Mouse (Mus musculus) layer of hippocampus, adult 9-10 months (tissue): Measurements from ENCODE around the gene Nectin2.
"Not testable (repeated sequence)": the region's sequence is repeated elsewhere in the genome, so short reads cannot be mapped to it uniquely, and the experiment has no call there.

ENCODE experiments used
- DNase-seq: peaks from one replicate; pipeline ENCODE4 v3.0.0; 2022; ENCODE audit warnings: low spot score

Gene Nectin2

GRCm38 (mm10) chr7:19704475-19704874, 45.8 kb downstream of the Nectin2 start:
- DNase-seq: no peak

- DNase-seq: no peak
These were observed 47.3 kb downstream of the Nectin2 start for GRCm38 (mm10) chr7:19702859-19703555.

GRCm38 (mm10) chr7:19701069-19701761, 49.1 kb downstream of the Nectin2 start:
- DNase-seq: peak; percentile 69

DNA sequence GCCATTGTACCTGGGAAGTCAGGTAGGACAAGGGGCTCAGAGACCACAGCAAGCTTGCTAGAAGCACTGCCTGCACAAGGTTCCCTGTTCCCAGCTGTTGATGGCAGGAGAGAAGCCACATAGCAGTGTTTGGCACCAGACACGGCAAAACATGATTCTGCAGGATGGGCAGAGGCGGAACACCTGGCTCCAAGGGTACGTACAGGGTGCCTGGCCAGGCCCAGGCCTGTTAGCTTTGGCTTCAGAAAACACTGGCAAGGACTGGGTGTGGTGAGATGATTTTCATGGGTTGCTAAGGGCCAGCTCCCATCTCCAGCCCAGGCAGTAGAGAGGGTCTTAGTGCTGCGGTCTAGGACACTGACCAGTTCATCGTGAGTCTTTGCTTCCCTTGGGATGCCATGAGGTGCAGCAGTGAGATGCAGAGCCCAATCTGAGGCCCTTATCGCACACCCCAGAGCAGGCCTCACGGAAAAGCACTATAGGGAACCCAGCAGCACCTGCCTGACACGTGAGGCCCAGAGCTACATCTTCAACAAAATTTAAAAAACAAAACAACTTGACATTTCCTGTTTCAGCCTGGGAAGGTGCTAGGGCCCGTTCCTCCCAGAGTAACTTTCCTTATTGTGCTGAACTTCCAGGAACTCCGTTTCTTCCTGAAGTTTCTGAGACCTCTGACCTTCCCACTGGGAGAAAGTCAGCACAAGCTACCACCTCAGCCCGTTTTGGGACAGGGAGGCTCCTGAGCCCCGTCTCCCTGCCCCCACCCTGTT, 49.8 kb downstream of the Nectin2 start:
- DNase-seq: no peak

DNA sequence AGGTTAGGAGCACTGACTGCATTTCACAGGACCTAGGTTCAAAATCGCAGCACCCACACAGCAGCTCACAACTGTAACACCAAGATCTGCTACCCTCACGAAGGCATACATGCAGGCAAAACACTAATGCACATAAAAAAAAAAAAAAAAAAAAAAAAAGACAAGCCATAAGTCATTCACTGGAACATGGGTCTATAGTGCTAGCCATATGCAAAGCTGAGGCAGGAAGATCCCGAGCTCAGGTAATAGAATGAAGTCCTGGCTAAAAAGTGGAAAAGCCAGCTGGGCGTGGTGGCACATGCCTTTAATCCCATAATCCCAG, 50.5 kb downstream of the Nectin2 start:
- DNase-seq: no peak

- no peak for DNase-seq
These were observed 51.1 kb downstream of the Nectin2 start, which contains the start of gene Apoe for GRCm38 (mm10) chr7:19698907-19699826. Gene Apoe, minus strand, starts transcription at chr7:19699188.

DNA sequence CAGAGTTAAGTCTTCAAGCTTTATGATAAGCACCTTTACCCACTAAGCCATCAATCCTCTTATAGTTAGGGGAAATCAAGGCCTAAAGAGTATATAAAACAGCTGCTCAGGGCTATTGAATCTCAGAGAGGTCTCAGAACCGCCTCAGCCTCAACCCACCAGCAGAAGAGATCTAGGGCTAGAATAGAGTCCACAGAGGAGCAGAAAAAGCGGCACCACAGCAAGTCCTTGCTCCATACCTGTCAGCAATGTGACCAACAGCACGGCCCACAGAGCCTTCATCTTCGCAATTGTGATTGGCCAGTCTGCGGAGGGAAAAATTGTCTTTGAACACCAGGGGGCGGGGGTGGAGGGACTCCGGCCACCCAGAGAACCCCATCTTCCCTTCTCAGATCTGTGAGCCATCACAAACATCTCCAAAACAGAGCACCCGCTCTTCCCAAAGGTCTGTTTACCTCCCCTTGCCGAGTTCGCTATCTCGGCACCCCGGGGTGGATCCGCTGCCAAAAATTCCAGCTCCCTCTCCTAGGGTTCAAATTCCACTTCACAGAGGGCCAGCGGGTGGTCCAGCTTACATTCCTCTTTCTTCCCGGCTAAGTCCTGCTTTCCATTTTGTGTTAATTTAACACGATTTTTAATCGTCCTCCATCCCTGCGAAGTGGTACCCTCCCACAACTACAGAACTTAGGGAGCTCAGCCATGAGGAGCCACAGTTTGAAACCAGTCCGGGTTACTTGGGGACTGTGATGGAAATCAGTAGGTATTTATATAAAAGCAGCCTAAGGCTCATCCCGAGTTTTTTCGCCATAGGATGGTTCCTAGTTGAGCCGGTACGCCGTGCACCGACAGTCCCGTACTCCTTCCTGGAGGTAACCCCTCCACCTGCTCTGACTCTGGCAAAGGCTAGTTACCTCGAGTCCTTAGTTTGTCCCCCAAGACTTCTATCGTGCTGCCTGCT, 52.1 kb downstream of the Nectin2 start:
- no peak for DNase-seq

GRCm38 (mm10) chr7:19696336-19696873, 53.9 kb downstream of the Nectin2 start:
- no peak for DNase-seq

- DNase-seq: no peak
These were observed 54.4 kb downstream of the Nectin2 start for GRCm38 (mm10) chr7:19695881-19696280.

DNA sequence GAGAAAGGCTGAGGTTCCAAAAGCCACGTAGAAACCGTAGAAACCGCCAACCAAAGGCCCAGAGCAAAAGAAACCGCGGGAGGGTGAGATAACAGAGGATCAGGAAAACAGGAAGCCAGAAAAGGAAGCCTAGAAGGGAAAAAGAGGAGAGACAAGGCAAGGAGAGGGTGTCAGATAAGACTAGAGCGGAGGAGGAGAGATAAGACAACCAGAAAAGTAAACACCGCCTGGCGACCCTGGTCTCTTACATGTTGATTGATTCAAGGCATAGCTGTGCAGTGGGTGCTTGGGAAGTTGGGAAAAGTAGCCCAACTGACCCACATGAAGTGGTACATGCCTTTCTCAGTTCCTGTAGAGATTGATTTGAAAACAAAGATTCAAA, 55.1 kb downstream of the Nectin2 start:
- no peak for DNase-seq

- DNase-seq: no peak
These were observed 55.7 kb downstream of the Nectin2 start for GRCm38 (mm10) chr7:19694336-19695212.

GRCm38 (mm10) chr7:19693421-19693820, 56.9 kb downstream of the Nectin2 start:
- no peak for DNase-seq

- no peak for DNase-seq
These were observed 58.1 kb downstream of the Nectin2 start, which contains the start of gene Apoc1 for GRCm38 (mm10) chr7:19691873-19692865. Gene Apoc1, minus strand, starts transcription at chr7:19692660.

DNA sequence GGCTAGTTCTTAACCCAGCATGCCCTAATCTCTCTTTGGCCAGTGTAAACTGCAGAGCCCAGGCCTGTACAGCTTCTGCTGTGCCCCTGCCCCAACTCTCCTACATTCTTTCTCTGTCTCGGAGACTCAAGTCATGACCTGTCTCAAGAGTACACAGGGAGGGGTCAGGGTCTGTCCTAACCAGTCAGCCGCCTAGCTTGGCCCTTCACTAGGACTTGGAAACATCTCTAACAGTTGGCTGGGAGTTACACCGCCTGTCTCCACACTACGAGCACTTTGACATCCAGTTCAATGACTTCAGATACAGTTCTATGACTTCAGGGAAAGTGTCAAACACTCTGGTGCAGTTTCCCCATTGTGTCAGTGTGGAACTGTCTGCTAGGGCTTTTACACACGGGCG, 58.8 kb downstream of the Nectin2 start:
- DNase-seq: no peak

- no peak for DNase-seq
These were observed 59.4 kb downstream of the Nectin2 start for GRCm38 (mm10) chr7:19690845-19691244.

DNA sequence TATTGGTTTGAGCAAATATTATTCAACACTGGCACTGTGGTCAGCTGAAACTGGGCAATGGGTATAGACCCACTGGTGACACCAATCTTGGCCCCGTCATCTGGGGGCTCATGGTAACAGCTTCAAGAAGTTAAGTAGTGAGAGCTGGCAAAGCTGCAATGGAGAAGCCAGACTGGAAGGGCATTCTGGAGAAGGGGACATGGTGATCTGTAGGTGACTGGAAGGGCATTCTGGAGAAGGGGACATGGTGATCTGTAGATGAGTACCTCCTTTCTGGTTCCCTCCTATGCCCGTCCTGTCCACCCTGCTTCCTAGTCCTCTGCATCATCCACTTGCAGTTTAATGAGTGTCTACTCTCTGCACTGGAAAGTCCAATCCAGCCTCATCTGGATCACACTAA, 61.7 kb downstream of the Nectin2 start:
- DNase-seq: no peak

GRCm38 (mm10) chr7:19688101-19688500, 62.2 kb downstream of the Nectin2 start:
- DNase-seq: no peak

DNA sequence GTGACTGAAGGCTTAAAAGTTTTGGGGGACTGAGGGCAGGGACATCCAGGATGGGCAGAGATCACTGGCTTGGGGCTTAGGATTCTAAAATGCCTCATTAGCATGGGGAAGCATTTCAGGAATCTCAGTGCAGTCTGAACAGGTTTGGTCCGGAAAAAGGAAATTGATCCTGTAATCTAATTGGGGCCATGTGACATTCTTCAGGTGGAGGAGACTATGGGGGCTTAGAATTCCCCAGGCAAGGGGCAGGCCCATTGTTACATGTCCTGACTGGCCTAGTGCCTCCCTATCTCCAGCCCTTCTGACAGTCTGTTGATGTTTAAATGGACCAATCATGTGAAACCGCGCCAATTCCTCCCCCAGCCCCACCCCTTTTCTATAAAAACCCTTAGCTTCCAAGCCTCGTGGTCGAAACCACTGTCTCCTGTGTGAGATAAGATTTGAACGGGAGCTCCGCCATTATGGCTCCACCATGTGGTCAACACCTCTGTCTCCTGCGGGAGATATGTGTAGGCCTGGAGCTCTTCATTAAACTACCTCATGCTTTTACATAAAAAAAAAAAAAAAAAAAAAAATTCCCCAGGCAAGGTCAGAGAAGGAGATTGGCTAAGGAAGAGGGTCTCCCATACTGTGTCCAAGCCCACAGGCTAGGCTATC, 63.2 kb downstream of the Nectin2 start:
- DNase-seq: not testable (repeated sequence)
